Mouse (Mus musculus) neural tube, embryonic 15.5 days (tissue): Measurements from ENCODE around the gene Lpin2. TPM values are rescaled to one million over a fixed set of nuclear protein-coding genes. Genes with fewer than 3 reads are reported as not detected.

ENCODE experiments used
- ATAC-seq: fragments of 200-750 bp; cut with Nextera tagmentation; 2 replicates; pipeline ENCODE4 v1.8.0; 2017; ENCODE audit warnings: mild to moderate bottlenecking, moderate TSS enrichment, moderate library complexity; ENCODE audit not compliant: low FRiP score
- H3K27ac ChIP-seq: fragments of 300-500 bp; sonication (generic); replicated peaks from 2 replicates; pipeline ENCODE4 v1.5.1; 2015; ENCODE audit warnings: mild to moderate bottlenecking, inconsistent platforms
- H3K27me3 ChIP-seq: fragments of 300-500 bp; sonication (generic); replicated peaks from 2 replicates; pipeline ENCODE4 v1.6.1; 2015; ENCODE audit warnings: inconsistent platforms
- H3K36me3 ChIP-seq: fragments of 300-500 bp; sonication (generic); 2 replicates; pipeline ENCODE4 v1.6.1; 2015; ENCODE audit warnings: inconsistent platforms
- H3K4me1 ChIP-seq: fragments of 300-500 bp; sonication (generic); 2 replicates; pipeline ENCODE4 v1.6.1; 2015; ENCODE audit warnings: inconsistent platforms
- H3K4me2 ChIP-seq: fragments of 300-500 bp; sonication (generic); 2 replicates; pipeline ENCODE4 v1.6.1; 2015; ENCODE audit warnings: inconsistent platforms, mild to moderate bottlenecking, moderate library complexity
- H3K4me3 ChIP-seq: fragments of 300-500 bp; sonication (generic); replicated peaks from 2 replicates; pipeline ENCODE4 v1.5.1; 2015; ENCODE audit warnings: mild to moderate bottlenecking, inconsistent platforms
- H3K9ac ChIP-seq: fragments of 300-500 bp; sonication (generic); replicated peaks from 2 replicates; pipeline ENCODE4 v1.6.1; 2015; ENCODE audit warnings: mild to moderate bottlenecking, inconsistent platforms
- H3K9me3 ChIP-seq: fragments of 300-500 bp; sonication (generic); replicated peaks from 2 replicates; pipeline ENCODE4 v1.6.1; 2016; ENCODE audit warnings: inconsistent platforms
- WGBS: fragments of 180-500 bp; shearing (Covaris S2); methylation state at CpG from one replicate; pipeline ENCODE4 v1.1.7; 2015; ENCODE audit warnings: mixed read lengths; 5-methylcytosine and 5-hydroxymethylcytosine counted together
- polyA plus RNA-seq: library from polyadenylated mRNA; unstranded; fragments of >200 nt; fragmentation: Nextera tagmentation; extraction: Ambion mirVana; gene quantifications from 2 replicates; pipeline ENCODE4 v1.2.1, GENCODE M21; 2015

The Lpin2 gene
- polyA plus RNA-seq, 1 experiment from 2014 or later, result 42.6 TPM

GRCm38 (mm10) chr17:71145248-71145961 lies 37.0 kb upstream of the Lpin2 start:
- 97% methylated on average over 1 of the region's 1 CpGs for WGBS
- H3K36me3 ChIP-seq, result no peaks in the 10 kb centered on the region
- H3K27ac ChIP-seq, result no peak overlapping the region
- H3K4me1 ChIP-seq, result no peaks in the 10 kb centered on the region
- H3K4me3 ChIP-seq, result no peak overlapping the region
- H3K9me3 ChIP-seq, result 0 out of 2 replicates have a peak, but pooled peaks cover 3% of the 10 kb centered on the region
- no peak for ATAC-seq
- H3K4me2 ChIP-seq, result no peak overlapping the region
- no peaks in the 10 kb centered on the region for H3K27me3 ChIP-seq
- H3K9ac ChIP-seq, result no peak overlapping the region

GRCm38 (mm10) chr17:71153356-71153755 lies 29.0 kb upstream of the Lpin2 start:
- Histone ChIP-seq H3K27ac (no peak overlapping the region), H3K9me3 (0 out of 2 replicates have a peak, but pooled peaks cover 3% of the 10 kb centered on the region), H3K4me3 (no peak overlapping the region), H3K27me3 (no peaks in the 10 kb centered on the region), H3K4me2 (no peak overlapping the region), H3K9ac (no peak overlapping the region), H3K4me1 (peaks cover 5% of the 10 kb centered on the region; the same call in 1 of the 2 replicates), H3K36me3 (no peaks in the 10 kb centered on the region)
- WGBS, result 71% methylated on average over 4 of the region's 4 CpGs
- ATAC-seq, result no peak

- H3K27ac ChIP-seq, result no peak overlapping the region
- H3K27me3 ChIP-seq, result no peaks in the 10 kb centered on the region
- H3K9me3 ChIP-seq, result no peaks in the 10 kb centered on the region
- ATAC-seq, result no peak
- no peaks in the 10 kb centered on the region for H3K36me3 ChIP-seq
- no peak overlapping the region for H3K4me2 ChIP-seq
- H3K4me3 ChIP-seq, result no peak overlapping the region
- no peak overlapping the region for H3K9ac ChIP-seq
- peaks cover 11% of the 10 kb centered on the region for H3K4me1 ChIP-seq
- WGBS, result 47% methylated on average over 1 of the region's 1 CpGs
Measured at GRCm38 (mm10) chr17:71155271-71155670, 27.1 kb upstream of the Lpin2 start.

- H3K27ac ChIP-seq, result no peak overlapping the region
Measured at GRCm38 (mm10) chr17:71159152-71159567, 23.2 kb upstream of the Lpin2 start.

GRCm38 (mm10) chr17:71159720-71160119 lies 22.6 kb upstream of the Lpin2 start:
- no peaks in the 10 kb centered on the region for H3K36me3 ChIP-seq
- 67% methylated on average over 8 of the region's 8 CpGs for WGBS
- H3K27me3 ChIP-seq, result no peaks in the 10 kb centered on the region
- no peak for ATAC-seq
- no peak overlapping the region for H3K4me2 ChIP-seq
- peaks cover 11% of the 10 kb centered on the region for H3K4me1 ChIP-seq
- no peak overlapping the region for H3K27ac ChIP-seq
- no peak overlapping the region for H3K4me3 ChIP-seq
- no peaks in the 10 kb centered on the region for H3K9me3 ChIP-seq
- no peak overlapping the region for H3K9ac ChIP-seq

More at GRCm38 (mm10) chr17:71159152-71159567, 23.2 kb upstream of the Lpin2 start:
- Histone ChIP-seq H3K36me3 (no peaks in the 10 kb centered on the region), H3K27me3 (no peaks in the 10 kb centered on the region), H3K4me1 (peaks cover 11% of the 10 kb centered on the region), H3K9me3 (no peaks in the 10 kb centered on the region), H3K9ac (no peak overlapping the region), H3K4me3 (no peak overlapping the region), H3K4me2 (no peak overlapping the region)
- 33% methylated on average over 4 of the region's 4 CpGs for WGBS
- no peak for ATAC-seq

- Histone ChIP-seq H3K9ac (no peak overlapping the region), H3K4me2 (no peak overlapping the region), H3K27me3 (no peaks in the 10 kb centered on the region), H3K36me3 (no peaks in the 10 kb centered on the region), H3K9me3 (no peaks in the 10 kb centered on the region), H3K27ac (no peak overlapping the region), H3K4me1 (peaks cover 6% of the 10 kb centered on the region; the same call in 1 of the 2 replicates), H3K4me3 (no peak overlapping the region)
- no peak for ATAC-seq
- 84% methylated on average over 8 of the region's 8 CpGs for WGBS
Measured at GRCm38 (mm10) chr17:71160244-71160995, 21.9 kb upstream of the Lpin2 start.

GRCm38 (mm10) chr17:71164991-71165390 lies 17.4 kb upstream of the Lpin2 start:
- 85% methylated on average over 6 of the region's 6 CpGs for WGBS

GRCm38 (mm10) chr17:71168205-71168815 lies 14.1 kb upstream of the Lpin2 start:
- no peaks in the 10 kb centered on the region for H3K4me1 ChIP-seq
- 83% methylated on average over 5 of the region's 5 CpGs for WGBS
- no peaks in the 10 kb centered on the region for H3K36me3 ChIP-seq
- H3K4me3 ChIP-seq, result no peak overlapping the region
- no peak overlapping the region for H3K27ac ChIP-seq
- H3K9me3 ChIP-seq, result no peaks in the 10 kb centered on the region
- no peaks in the 10 kb centered on the region for H3K27me3 ChIP-seq
- no peak overlapping the region for H3K9ac ChIP-seq
- ATAC-seq, result no peak
- no peak overlapping the region for H3K4me2 ChIP-seq

More at GRCm38 (mm10) chr17:71164991-71165390, 17.4 kb upstream of the Lpin2 start:
- H3K4me2 ChIP-seq, result no peak overlapping the region
- 0 out of 2 replicates have a peak, but pooled peaks cover under 1% of the 10 kb centered on the region for H3K4me1 ChIP-seq
- H3K36me3 ChIP-seq, result no peaks in the 10 kb centered on the region
- no peak overlapping the region for H3K4me3 ChIP-seq
- no peak overlapping the region for H3K27ac ChIP-seq
- H3K9ac ChIP-seq, result no peak overlapping the region
- no peak for ATAC-seq
- H3K9me3 ChIP-seq, result no peaks in the 10 kb centered on the region
- H3K27me3 ChIP-seq, result no peaks in the 10 kb centered on the region

- no peaks in the 10 kb centered on the region for H3K9me3 ChIP-seq
- whole genome bisulfite sequencing, result 67% methylated on average over 9 of the region's 9 CpGs
- no peak overlapping the region for H3K27ac ChIP-seq
Measured at GRCm38 (mm10) chr17:71168846-71169245, 13.5 kb upstream of the Lpin2 start.

GRCm38 (mm10) chr17:71169639-71170038 lies 12.7 kb upstream of the Lpin2 start:
- Histone ChIP-seq H3K36me3 (no peaks in the 10 kb centered on the region), H3K4me3 (no peak overlapping the region), H3K27me3 (no peaks in the 10 kb centered on the region), H3K9ac (no peak overlapping the region), H3K4me1 (no peaks in the 10 kb centered on the region), H3K4me2 (no peak overlapping the region), H3K9me3 (no peaks in the 10 kb centered on the region), H3K27ac (no peak overlapping the region)
- no peak for ATAC-seq
- WGBS, result 84% methylated on average over 1 of the region's 1 CpGs

More at GRCm38 (mm10) chr17:71168846-71169245, 13.5 kb upstream of the Lpin2 start:
- Histone ChIP-seq H3K36me3 (no peaks in the 10 kb centered on the region), H3K4me1 (no peaks in the 10 kb centered on the region), H3K4me3 (no peak overlapping the region), H3K27me3 (no peaks in the 10 kb centered on the region), H3K9ac (no peak overlapping the region), H3K4me2 (no peak overlapping the region)
- no peak for ATAC-seq

- H3K4me1 ChIP-seq, result no peaks in the 10 kb centered on the region
- no peak for ATAC-seq
- H3K9me3 ChIP-seq, result no peaks in the 10 kb centered on the region
- WGBS, result 94% methylated on average over 4 of the region's 4 CpGs
- no peaks in the 10 kb centered on the region for H3K27me3 ChIP-seq
- no peaks in the 10 kb centered on the region for H3K36me3 ChIP-seq
- no peak overlapping the region for H3K27ac ChIP-seq
- H3K4me2 ChIP-seq, result no peak overlapping the region
- H3K9ac ChIP-seq, result no peak overlapping the region
- no peak overlapping the region for H3K4me3 ChIP-seq
Measured at GRCm38 (mm10) chr17:71171161-71171560, 11.2 kb upstream of the Lpin2 start.
